Mouse (Mus musculus): ENCODE data around the gene Tmx4.

The Tmx4 gene

DNA sequence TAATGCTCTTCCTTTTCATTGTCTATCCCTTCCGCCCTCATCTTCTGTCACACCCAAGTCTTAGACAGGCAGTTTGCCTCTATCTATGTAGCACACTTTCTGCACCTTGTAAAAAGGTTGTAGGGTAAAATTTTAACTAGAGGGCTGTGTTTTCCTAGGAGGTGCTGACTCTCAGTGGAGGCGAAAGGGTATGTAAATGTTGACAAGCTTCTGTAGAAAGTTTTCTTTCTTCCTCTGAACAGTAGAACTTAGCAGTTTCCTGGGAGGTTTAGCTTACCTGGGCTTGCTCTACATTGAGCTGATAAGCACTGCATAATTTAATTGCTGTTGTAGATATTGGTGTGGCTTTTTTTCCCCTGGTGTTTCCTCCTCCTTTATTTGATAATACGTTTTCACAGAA lies 84.5 kb downstream of the Tmx4 start:
- no peak for DNase-seq (ENCODE audit: low read depth, low spot score)

DNA sequence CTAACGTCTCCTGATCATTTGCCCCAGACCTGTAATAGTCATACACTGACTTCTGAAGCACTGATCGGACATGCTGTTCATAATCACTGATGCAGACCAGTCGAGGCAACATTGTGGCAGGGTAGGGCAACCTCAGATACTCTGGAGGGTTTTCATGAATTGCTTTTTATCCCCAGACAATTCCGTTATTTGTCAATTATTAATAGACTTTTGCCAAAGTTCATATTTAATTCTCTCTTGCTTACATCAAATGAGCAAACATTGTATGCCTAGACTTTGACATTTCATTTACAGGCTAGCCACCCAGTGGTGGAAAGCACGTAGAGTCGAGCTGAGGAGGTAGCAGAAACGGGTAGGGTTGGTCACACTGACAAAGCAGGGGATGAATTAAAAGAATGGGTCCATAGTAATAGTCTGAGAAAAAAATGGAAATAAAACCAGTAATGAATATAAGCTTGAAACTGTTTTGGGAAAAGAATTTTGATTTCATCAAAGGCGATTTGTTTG lies 89.7 kb downstream of the Tmx4 start, which contains the start of gene Hao1:
Hao1 (minus strand) TSS at position 148 of the 507 bp plus-strand sequence.
- no peak for DNase-seq (ENCODE audit: low read depth, low spot score)

DNA sequence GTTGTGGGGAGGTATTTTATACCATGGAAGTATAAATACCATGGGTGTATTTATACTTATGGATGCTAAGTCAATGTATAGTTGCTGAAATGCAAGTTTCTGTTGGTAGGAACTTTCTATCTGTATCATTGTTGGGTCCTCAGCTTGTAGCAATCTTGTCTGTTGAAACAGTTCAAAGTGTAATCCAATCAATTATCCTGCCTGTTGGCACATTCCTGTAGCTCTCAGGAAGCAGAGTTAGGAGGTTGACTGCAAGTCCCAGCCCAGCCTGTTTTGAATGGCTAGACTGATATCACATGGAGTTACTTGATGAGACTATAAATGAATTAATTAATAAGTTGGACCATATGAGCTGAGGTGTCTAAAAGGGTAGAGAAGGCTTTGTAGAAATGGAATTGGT lies 91.6 kb downstream of the Tmx4 start:
- no peak for DNase-seq (ENCODE audit: low read depth, low spot score)

- DNase-seq (ENCODE audit: low read depth, low spot score): no peak
Measured at GRCm38 (mm10) chr2:134549770-134550169, 94.2 kb downstream of the Tmx4 start.

- DNase-seq (ENCODE audit: low read depth, low spot score): no peak
Measured at GRCm38 (mm10) chr2:134545116-134545515, 98.8 kb downstream of the Tmx4 start.

- no peak for DNase-seq (ENCODE audit: low read depth, low spot score)
Measured at GRCm38 (mm10) chr2:134544321-134545065, 99.5 kb downstream of the Tmx4 start.

Data from WW6 (cell line).